Mouse (Mus musculus): ENCODE measurements around the gene Ubl3.

The Ubl3 gene

GRCm38 (mm10) chr5:148486202-148486601 lies 66.4 kb downstream of the Ubl3 start:
- no peak for DNase-seq (ENCODE audit: low spot score in 2 of 2)

- no peak for DNase-seq (ENCODE audit: low spot score in 2 of 2)
Measured at GRCm38 (mm10) chr5:148481745-148482144, 70.8 kb downstream of the Ubl3 start.

GRCm38 (mm10) chr5:148474346-148474745 lies 78.2 kb downstream of the Ubl3 start:
- DNase-seq (ENCODE audit: low spot score in 2 of 2) = no peak

GRCm38 (mm10) chr5:148468626-148469441 lies 83.8 kb downstream of the Ubl3 start:
- DNase-seq (ENCODE audit: low spot score in 2 of 2) = no peak

GRCm38 (mm10) chr5:148466933-148467607 lies 85.5 kb downstream of the Ubl3 start:
- DNase-seq (ENCODE audit: low spot score in 2 of 2) = no peak

GRCm38 (mm10) chr5:148466116-148466515 lies 86.5 kb downstream of the Ubl3 start:
- no peak for DNase-seq (ENCODE audit: low spot score in 2 of 2)

GRCm38 (mm10) chr5:148465091-148465490 lies 87.5 kb downstream of the Ubl3 start:
- DNase-seq (ENCODE audit: low spot score in 2 of 2) = no peak

GRCm38 (mm10) chr5:148464489-148464888 lies 88.1 kb downstream of the Ubl3 start:
- no peak for DNase-seq (ENCODE audit: low spot score in 2 of 2)

- DNase-seq (ENCODE audit: low spot score in 2 of 2) = no peak
Measured at GRCm38 (mm10) chr5:148463783-148464294, 88.8 kb downstream of the Ubl3 start.

Measured in spleen, postnatal 14 days (tissue).